Mouse (Mus musculus): ENCODE measurements around the gene A430089I19Rik.
"Not testable (repeated sequence)": the region's sequence is repeated elsewhere in the genome, so short reads cannot be mapped to it uniquely, and the experiment has no call there.

Gene A430089I19Rik

DNA sequence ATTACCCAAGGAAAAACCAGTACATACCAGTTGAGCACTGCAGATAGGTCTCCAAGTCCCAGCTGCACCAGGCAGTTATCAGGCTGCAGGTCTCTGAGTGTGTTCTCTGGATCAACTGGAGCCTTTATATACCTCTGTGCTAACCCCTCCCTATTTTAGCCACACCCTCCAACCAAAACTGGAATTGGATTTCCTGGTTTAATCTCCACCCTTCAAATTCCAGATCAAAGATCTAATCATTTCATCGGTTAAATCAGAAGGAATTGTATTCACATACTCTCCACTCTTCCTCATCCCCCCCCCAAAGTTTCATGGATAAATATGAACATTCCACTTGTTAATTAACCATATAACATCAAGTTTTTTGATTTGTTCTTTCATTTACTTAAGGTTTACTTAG is at the start of gene A430089I19Rik:
A430089I19Rik (minus strand) TSS at position 101 of the 400 bp plus-strand sequence.
- not testable (repeated sequence) for DNase-seq (ENCODE audit: low spot score)

DNA sequence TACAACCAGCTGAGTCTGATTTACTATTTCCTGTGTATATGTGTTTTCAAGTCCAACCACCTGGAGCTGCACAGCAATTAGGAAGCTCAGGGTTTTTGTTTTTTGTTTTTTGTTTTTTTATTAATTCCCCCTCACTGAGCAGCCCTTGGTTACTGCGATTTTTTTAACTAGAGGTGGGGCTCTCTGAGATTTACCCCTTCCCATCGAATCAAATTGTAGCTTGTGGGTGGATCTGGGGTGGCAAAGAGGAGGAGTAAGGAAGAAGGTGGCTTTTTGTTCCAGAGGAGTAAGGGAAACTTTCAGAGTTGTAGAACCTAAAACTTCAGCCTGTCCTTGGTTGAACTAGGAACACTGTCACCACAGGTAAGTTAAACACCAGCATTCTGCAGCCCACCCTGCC is 32.9 kb upstream of the A430089I19Rik start, which contains the start of gene AA792892:
AA792892 (plus strand) TSS at position 301 of the 400 bp plus-strand sequence.
- not testable (repeated sequence) for DNase-seq (ENCODE audit: low spot score)

DNA sequence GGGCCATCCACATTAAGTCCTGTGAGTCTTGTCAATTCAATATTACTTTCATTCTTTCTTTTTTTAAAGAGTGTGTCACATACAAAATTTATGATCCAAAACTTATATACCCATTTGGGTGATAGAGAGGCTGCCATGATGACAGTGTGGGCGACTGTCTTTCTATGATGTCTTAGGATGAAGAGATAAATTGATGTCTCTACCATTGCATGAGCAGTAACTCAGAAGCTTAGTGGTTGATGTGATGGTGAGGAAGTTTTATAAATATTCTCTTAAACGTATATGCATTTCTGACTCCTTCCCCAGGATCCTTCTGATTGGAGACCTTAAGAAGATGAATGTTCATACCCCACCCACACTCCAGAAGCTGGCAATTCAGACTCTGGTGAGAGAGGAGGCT is 7.5 kb upstream of the A430089I19Rik start, which contains the start of gene Gm6502:
Gm6502 (plus strand) TSS at position 301 of the 400 bp plus-strand sequence.
- DNase-seq (ENCODE audit: low spot score) = not testable (repeated sequence)
